Mouse (Mus musculus) adrenal gland, postnatal 4 days (tissue): ENCODE measurements at regions not wholly inside any gene's neighbourhood (a gene's known extent, or its start where the extent isn't known, plus 50 kb on each side); places are given as distances from the start of the nearest gene placed in this dataset.

Experiments used
- DNase-seq, 2 experiments: peaks; one replicate each; pipeline ENCODE4 v3.0.0; 2021 to 2022; ENCODE audit warnings: low spot score in 2 of 2, mixed read lengths in 2 of 2

GRCm38 (mm10) chr16:77537351-77537750 lies 64.5 kb downstream of the Gm11146 start:
- no peak for DNase-seq

DNA sequence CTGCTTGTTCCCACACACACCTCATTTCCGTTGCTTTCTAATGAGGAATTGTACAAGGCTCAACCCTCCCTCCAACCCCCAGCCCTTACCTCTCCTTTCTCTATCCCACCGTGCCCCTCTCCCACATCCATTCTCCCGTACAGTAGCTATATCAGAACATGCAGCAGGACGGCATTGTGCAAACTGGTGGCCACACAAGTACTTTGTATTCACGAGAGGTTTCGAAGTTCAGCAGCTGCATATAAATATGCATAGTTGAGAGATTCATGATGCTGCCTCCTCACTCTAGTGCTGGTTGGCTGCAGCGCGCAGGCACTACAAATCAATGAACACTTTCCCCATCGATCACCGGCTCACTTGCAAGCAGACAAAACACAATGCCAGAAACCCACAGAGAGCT lies 65.1 kb downstream of the Gm11146 start:
- DNase-seq: no peak

- no peak for DNase-seq
Measured at GRCm38 (mm10) chr16:77536314-77536713, 65.6 kb downstream of the Gm11146 start.

DNA sequence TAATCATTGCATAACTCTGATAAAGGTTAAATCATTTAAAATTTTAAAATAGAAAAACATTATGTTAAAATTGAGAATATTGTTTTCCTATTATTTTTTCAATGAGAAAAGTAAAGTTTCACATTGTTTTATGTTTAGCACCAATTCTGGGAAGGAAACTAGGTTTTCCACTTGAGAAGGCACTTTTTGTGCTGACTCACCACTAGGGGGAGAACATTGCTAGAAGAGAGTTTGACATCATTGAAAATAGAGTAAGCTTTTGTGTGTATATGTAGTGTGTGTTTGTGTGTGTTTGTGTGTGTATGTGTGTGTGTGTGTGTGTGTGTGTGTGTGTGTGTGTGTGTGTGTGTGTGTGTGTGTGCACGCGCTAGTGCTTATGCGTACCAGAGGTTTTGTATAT lies 66.9 kb downstream of the Gm11146 start:
- DNase-seq: no peak

- DNase-seq: no peak
Measured at GRCm38 (mm10) chr16:77531596-77531995, 70.3 kb downstream of the Gm11146 start.

DNA sequence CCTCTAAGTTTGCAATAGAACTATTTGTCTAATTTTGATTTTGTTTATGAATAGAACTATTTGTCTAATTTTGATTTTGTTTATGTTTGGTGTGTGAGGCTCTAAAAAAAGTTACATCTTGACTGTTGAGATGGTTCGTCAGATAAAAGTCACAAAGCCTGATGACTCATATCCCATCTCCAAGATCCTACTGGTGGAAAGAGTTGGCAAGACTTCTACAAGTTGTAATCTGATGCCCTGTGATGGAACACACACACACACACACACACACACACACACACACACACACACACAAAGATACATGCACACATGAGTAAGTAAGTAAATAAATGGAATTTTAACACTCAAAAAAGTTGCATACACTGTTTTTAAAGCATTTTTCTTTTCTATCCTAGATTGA lies 73.9 kb downstream of the Gm11146 start:
- DNase-seq: no peak

DNA sequence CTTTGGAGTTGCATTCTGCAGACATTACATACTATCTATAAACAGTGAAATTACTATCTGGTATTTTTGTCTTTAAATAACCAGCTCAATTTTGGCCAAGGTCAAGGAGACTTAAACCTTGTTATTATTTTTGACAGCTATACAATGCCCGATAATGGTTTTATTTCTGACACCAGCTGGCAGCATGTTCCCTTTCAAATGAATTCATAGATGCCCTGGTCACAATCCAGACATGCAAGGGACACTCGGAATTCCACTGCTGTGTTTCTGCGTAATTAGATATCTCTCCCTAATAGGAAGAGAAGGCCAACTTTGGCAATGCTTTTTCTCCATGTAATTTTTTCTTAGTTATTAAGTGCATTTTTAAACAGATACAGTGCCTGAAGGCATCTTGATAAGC lies 87.3 kb downstream of the Gm11146 start:
- DNase-seq: no peak

DNA sequence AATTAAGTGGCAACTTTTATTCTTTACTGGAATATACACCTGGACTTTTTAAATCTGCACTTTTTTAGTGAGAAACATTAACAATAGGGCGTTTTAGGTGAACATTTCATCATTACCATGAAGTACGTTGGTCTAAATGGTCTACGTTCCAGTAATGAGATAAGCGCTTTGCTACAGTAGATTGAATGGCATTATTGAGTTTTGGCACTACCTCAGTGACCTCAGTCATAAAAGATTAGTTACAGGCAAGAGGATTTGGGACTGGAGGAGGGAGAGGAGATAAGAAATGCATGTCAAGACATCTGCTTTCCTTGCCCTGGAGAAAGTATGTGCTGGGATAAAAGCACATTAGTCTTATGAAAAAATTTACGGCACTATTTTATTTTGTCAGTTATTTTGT lies 98.3 kb downstream of the Gm11146 start:
- no peak for DNase-seq

GRCm38 (mm10) chr16:77502916-77503315 lies 99.0 kb downstream of the Gm11146 start:
- DNase-seq: no peak

DNA sequence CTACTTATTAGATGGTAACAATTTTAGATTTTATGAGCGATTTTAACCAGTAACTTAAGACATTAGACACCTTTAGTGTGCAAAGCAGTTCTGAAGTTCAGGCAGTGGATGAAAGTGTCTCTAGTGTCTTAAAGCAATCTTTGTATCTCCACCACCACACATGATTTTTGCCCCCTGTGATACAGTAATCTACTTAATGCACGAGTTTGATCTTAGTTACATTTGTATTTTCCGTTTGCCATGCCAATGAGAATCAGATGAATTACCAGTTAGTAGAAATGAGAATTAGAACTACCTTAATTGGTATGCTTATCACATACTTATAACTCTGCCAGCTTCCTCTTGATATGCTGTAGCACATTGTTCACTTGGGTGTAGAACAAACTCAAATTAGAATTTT lies 99.9 kb downstream of the Gm11146 start:
- DNase-seq: no peak

- DNase-seq: no peak
Measured at GRCm38 (mm10) chr16:77500981-77501380, 100.9 kb downstream of the Gm11146 start.

DNA sequence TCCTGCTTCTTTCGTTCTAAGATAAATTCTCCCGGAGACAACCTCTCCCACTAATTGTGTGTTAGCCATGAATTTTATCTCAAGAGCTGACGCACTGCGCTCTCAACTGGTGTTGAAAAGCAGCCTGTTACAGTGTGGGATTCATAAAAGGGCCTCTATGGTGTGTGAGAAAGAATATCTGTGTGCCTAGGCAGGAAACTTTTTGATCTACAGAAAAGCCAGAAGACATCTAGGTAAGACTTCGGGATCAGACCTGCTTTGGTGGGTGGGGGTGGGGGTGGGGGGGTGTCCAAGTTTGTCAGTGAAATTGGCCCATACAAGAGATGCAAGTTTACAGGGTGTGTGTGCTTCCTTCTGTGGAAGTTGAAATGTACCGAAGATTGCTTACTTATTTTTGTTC lies 101.5 kb downstream of the Gm11146 start:
- no peak for DNase-seq

DNA sequence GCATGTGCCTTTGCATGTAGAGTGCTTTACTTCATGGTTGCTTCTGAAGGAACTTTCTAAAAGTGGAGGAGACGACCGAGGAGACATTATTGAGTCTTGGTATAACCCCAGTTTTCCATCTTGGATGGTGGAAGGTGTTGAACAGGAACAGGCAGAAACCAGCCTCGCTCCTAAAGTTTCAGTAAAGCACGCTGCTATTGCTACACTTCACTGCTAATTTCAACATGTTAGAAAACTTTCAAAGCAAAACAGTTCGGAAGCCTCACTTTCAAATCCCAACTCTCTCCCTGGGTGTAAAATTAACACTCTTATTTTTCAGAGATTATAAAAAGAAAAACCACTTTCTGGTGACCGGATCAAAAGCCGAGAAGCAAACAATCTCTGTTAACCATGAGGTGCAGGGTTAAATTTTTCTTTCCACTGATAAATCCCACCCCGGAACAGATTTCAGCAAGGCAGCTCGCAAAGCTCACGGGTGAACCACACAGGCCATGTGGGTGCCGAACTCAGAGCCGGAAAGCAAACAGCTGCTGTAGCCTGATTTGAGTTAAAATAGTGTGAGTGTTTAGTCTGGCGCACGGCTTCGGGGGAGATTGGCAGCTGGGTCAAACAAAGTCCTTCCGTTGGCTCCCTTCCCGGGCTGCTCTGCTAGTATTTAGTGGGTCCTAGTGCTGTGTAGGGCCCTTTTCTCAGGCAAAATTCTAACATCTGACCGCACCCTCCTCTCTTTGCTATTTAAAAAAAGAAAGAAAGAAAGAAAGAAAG lies 102.2 kb downstream of the Gm11146 start:
- peak; percentile 28 to 57 for DNase-seq

DNA sequence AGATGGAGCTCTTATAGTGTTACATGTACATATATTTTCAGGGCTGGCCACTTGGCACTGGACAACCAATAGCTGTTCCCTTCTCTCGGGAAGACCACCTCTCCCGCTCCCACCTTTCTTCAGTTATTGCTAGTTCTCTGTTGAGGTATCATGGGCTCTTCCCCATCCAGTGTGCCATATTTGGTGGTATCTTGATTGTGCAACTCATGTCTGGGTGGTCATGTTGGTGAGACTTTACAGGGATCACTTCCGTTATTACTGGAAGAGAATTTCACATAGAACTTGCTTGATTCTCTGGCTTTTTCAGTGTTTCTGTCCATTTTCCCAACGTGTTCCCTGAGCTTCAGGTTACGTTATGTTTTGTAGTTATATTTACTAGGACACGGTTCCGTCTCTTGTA lies 106.6 kb downstream of the Gm11146 start:
- no peak for DNase-seq

DNA sequence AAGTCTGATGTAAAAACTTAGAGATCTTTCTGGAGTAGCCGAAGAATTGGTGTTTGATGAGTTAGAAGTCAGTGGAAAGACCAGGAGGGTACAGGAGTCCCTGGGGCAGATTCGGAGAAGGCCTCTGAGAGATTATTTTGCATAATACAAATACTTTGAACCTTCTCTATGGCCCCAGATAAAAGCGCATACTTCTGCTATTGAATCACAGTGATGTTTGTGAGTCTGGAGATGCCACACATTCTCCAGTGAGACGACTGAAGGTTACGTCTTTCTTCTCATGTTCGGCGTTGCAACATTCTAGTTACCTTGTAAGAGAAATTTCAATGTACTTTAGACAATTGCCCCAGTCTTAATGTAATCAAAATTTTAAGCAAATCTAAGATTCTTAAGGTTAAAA lies 107.9 kb downstream of the Gm11146 start:
- DNase-seq: no peak

DNA sequence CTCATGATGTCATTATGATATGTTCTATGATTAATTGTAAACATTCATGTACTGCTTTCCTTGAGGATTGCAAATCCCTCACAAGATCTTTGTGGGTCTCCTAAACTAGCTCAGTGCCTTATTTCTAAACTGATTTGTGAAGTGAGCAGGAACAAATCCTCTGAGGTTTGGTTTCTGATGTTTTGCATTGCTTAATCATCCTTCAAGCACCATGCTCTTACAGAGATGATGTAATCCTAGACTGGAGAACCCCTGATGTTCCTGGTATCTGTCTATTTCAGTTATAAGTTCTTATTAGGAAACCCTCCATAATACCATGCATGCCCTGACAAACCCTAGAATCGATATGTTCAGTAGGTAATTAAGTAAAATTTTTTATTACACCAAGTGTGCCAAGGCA lies 113.7 kb downstream of the Gm11146 start:
- no peak for DNase-seq

GRCm38 (mm10) chr16:77479812-77480211 lies 122.1 kb downstream of the Gm11146 start:
- no peak for DNase-seq

DNA sequence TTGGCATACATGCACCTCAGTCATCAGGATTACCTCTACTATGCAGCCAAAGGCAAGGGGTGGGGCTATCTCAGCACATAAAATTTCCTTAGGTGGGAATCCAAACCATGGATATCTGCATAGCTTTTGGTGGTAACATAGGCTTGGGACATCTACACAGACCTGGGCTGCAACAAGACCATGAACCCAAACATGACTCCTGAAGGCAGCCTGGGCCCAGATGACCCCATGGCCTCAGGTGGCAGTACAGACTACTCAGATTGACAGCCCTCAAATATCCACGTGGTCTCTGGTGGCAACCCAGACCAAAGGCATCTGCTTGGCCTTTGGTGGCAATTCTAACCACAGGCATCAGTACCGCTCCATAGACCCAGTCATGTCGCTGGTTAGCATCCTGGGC lies 130.0 kb downstream of the Gm11146 start:
- no peak for DNase-seq

- DNase-seq: no peak
Measured at GRCm38 (mm10) chr16:77469903-77470302, 132.0 kb downstream of the Gm11146 start.

GRCm38 (mm10) chr16:77469328-77469875 lies 132.5 kb downstream of the Gm11146 start:
- DNase-seq: no peak

DNA sequence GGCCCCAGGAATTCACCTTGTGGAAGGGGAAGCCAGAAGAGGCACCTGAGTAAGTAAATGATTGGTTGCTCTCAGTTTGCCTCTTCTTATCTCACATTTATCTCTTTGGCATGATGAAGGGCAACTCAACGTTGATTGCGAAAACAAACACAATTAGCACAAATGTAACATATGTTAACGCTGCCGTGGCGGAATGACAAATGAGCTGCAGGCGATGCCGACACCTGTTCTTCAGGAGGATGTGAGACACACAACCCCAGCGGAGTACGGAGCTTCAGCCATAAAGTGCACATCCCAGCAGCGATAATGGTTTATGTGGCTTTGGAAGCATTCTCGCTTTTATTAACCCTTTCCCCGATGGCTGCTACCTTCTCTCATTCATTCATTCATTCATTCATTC lies 134.7 kb downstream of the Gm11146 start:
- DNase-seq: no peak

GRCm38 (mm10) chr16:77464623-77465022 lies 137.3 kb downstream of the Gm11146 start:
- no peak for DNase-seq

DNA sequence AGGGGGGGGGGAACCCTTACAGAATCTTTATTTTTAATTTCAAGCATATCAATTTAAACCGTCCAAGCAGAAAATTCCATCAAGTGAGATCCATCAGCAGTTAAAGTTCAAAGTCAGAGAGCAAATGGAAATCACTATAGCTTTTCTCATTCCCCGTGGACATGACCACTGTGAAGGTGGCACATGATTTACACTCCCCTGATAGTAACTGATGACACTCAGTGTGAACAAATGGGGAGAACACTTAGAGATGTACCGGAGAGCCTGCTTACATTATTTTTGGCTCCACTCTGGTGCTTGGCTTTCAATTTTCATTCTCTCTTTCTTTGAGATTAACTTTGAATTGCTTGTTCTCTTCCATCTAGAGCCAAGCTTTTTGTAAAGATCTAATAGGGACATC lies 140.0 kb downstream of the Gm11146 start:
- DNase-seq: no peak
